Mouse (Mus musculus) adrenal gland (tissue): ENCODE data around the gene Cypt1.

Experiments used
- intact Hi-C: fragments of 180-260 bp; cut with DNase I; formaldehyde crosslinking; loops from one replicate; pipeline ENCODE4 v1.15.1; 2025
- long read RNA-seq, 2 experiments: library from polyadenylated mRNA; unstranded; transcript quantifications; one replicate each; pipeline ENCODE4 v2.0.0; 2020; ENCODE audit warnings: borderline replicate concordance in 1 of 2; ENCODE audit not compliant: insufficient replicate concordance in 1 of 2

Gene Cypt1
- long read RNA-seq, experiment 1: 0 reads
- long read RNA-seq, experiment 2: 0 reads

- intact Hi-C loops: no loop called here
Observed at GRCm38 (mm10) chrX:16522569-16522968, at the start of gene Cypt1. Cypt1 (plus strand) TSS chrX:16522869.

GRCm38 (mm10) chrX:16546806-16547205 lies 24.1 kb downstream of the Cypt1 start:
- intact Hi-C loops: no loop called here

DNA sequence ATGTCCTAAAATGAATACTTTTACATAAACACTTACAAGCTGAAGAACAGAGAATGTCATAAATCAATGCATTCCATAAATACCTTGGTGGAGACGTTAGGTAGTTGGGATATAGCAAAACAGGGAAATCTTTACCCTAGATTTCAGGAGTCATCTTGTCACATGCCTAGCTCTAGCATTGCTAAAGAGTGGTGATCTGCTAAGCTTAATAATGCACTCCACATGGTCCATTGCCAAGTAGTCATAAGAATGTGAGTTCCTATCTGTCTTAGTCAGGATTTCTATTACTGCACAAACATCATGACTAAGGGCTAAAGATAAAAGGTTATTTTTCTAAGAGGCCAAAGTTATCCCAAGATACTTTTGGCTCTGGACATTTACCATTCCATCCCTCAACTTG lies 34.4 kb downstream of the Cypt1 start:
- intact Hi-C loops: no loop called here

- intact Hi-C loops: no loop called here
Observed at GRCm38 (mm10) chrX:16558501-16558900, 35.8 kb downstream of the Cypt1 start.
